Mouse (Mus musculus) ES-E14 (cell line): ENCODE data around the gene Rpl4.

Experiments used
- ZC3H11A ChIP-seq: IDR thresholded peaks from 2 replicates; pipeline ENCODE4 v1.6.1; 2012; ENCODE audit warnings: low read depth, mild to moderate bottlenecking, inconsistent platforms, low read length, borderline replicate concordance
- ZNF384 ChIP-seq: IDR thresholded peaks from 2 replicates; pipeline ENCODE4 v1.6.1; 2012; ENCODE audit warnings: low read depth, low read length, inconsistent platforms

DNA sequence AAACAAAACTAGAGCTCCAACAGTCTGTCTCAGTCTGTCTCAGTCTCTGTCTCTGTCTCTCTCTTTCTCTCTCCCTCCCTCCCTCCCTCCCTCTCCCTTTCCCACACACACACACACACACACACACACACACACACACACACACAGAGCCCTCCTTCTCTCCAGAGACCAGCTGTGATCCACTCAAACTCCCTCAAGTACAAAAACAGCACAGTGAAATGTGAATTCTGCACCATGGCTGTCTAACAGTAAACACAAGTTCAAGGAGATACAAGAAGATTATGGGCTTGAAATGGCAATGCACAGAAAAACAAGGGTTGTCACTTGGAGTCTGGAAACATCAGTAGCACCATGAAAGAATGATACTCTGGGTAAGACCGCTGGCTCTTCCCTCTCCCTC lies 46.1 kb downstream of the Rpl4 start:
- TF ChIP-seq ZNF384 (no peak), ZC3H11A (no peak)
